Mouse (Mus musculus): Measurements from ENCODE around the gene Ext2.

DNA sequence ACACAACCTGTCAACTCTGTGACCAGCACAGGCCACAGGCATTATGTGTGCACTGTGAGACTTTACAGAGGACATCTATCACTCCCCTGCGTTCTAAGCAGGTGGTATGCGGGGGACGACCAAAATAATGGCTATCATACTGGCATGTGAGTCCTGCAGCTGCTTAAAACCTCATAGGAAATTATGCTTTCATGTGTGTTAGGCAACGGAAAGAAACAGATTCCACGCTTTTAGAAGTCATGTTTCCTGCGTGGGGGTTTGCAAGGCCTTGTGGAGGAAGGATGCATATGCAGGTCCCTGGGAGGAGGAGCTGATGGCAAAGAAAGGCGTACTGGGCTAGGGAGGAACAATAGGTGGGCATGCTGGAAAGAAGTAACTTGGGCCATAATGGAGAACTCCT lies 63.2 kb downstream of the Ext2 start:
- TF ChIP-seq CTCF (IDR thresholded peaks at IDR 0.05; ENCODE audit: low read depth) (no peak), EP300 (IDR thresholded peaks at IDR 0.05; ENCODE audit: low read depth) (no peak)

Data from liver, postnatal 0 days (tissue).